Mouse (Mus musculus) MEL (cell line): ENCODE measurements at regions not wholly inside any gene's neighbourhood (a gene's known extent, or its start where the extent isn't known, plus 50 kb on each side); places are given as distances from the start of the nearest gene placed in this dataset.
A peak's percentile ranks its signal among the peaks of the same experiment; 100 is the strongest.

Experiments used
- CTCF ChIP-seq, 3 experiments: IDR thresholded peaks in 2 of 3; conservative IDR thresholded peaks in 1 of 3; 2 replicates each; pipeline ENCODE4 v1.5.1; 2011 to 2012; ENCODE audit warnings: low read length in 3 of 3, low read depth in 2 of 3, mild to moderate bottlenecking in 2 of 3, improper control_type of control experiment in 1 of 3, inconsistent platforms in 1 of 3, mixed read lengths in 1 of 3, moderate library complexity in 1 of 3; ENCODE audit not compliant: control insufficient read depth in 1 of 3, insufficient read depth in 1 of 3, poor library complexity in 1 of 3, severe bottlenecking in 1 of 3
- EP300 ChIP-seq, 2 experiments: IDR thresholded peaks; 2 replicates each; pipeline ENCODE4 v1.6.1; 2011; ENCODE audit warnings: improper control_type of control experiment in 2 of 2, low read length in 2 of 2, low read depth in 1 of 2, mild to moderate bottlenecking in 1 of 2
- GATA1 ChIP-seq: IDR thresholded peaks from 2 replicates; pipeline ENCODE4 v1.6.1; 2011; ENCODE audit warnings: low read depth, low read length, improper control_type of control experiment
- POLR2A ChIP-seq, 2 experiments: IDR thresholded peaks; 2 replicates each; pipeline ENCODE4 v1.6.1; 2011 to 2012; ENCODE audit warnings: low read length in 2 of 2, mild to moderate bottlenecking in 2 of 2, control low read depth in 1 of 2, improper control_type of control experiment in 1 of 2, low read depth in 1 of 2, moderate library complexity in 1 of 2; ENCODE audit not compliant: control insufficient read depth in 1 of 2, insufficient read depth in 1 of 2, poor library complexity in 1 of 2
- TAL1 ChIP-seq: IDR thresholded peaks from 2 replicates; pipeline ENCODE4 v1.6.1; 2012; ENCODE audit warnings: mild to moderate bottlenecking, inconsistent platforms, low read length, moderate library complexity, mixed read lengths
- USF1 ChIP-seq: IDR thresholded peaks from 2 replicates; pipeline ENCODE4 v1.6.1; 2014; ENCODE audit warnings: low read depth, mild to moderate bottlenecking, inconsistent platforms, low read length, improper control_type of control experiment, moderate library complexity
- ZNF384 ChIP-seq: IDR thresholded peaks from 2 replicates; pipeline ENCODE4 v1.6.1; 2012; ENCODE audit warnings: low read depth, mild to moderate bottlenecking, inconsistent platforms, low read length, improper control_type of control experiment

DNA sequence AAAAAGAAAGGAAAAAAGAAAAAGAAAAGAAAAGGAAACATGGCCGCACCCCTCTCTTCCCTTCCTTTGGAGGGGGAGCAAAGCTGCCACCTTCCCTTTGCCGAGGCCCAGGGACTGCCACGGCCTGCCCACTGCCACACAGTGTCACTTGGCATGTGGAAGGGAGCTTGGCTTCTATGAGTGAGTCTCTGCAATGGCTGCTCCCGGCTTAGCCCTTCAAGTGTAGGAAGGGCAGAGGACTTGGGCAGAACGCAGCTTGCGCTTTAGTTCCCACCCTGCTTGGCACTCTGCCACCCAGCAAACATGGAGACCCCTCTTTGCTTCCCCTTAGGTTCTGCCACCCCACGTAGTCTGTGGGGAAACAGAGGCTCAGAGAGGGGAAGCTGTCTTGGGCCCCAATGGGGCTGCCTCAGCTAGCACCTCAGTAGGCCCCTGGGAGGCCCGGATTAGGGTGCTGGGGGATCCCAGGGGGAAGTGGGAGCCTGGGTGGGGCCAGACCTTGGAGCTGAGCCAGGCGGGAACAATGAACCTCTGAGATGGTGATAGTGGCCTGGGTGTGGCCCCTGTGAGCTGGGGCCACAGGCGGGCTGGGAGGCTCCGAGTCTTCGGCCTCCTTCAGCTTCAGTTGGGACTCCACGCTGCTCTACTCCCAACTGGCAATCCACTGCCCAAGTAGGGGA lies 57.7 kb upstream of the Tmem189 start:
- TF ChIP-seq USF1, result no peak
- no peak for TF ChIP-seq ZNF384
- 0 out of 2 replicates have a peak, but pooled peaks have one; percentile 24 for TF ChIP-seq GATA1
- peak; percentile 67 to 76 for TF ChIP-seq EP300 (IDR thresholded peaks at IDR 0.05; ENCODE audit: low read depth in 1 of 2, low read length in 2 of 2)
- TF ChIP-seq POLR2A (IDR thresholded peaks at IDR 0.05; ENCODE audit: control insufficient read depth in 1 of 2, insufficient read depth in 1 of 2, low read depth in 1 of 2, low read length in 2 of 2, poor library complexity in 1 of 2), result peak in 1 of 2 experiments; percentile 45; a peak in 1 of 4 replicates
- TF ChIP-seq CTCF (IDR thresholded peaks at IDR 0.05 in 2 of 3, conservative IDR thresholded peaks at IDR 0.05 in 1 of 3; ENCODE audit: control insufficient read depth in 1 of 3, insufficient read depth in 1 of 3, low read depth in 2 of 3, low read length in 3 of 3, poor library complexity in 1 of 3, severe bottlenecking in 1 of 3), result no peak
- TF ChIP-seq TAL1, result no peak; the same call in 1 of the 2 replicates
